Mouse (Mus musculus): ENCODE measurements at regions not wholly inside any gene's neighbourhood (a gene's known extent, or its start where the extent isn't known, plus 50 kb on each side); places are given as distances from the start of the nearest gene placed in this dataset.
A peak's percentile ranks its signal among the peaks of the same experiment; 100 is the strongest.

DNA sequence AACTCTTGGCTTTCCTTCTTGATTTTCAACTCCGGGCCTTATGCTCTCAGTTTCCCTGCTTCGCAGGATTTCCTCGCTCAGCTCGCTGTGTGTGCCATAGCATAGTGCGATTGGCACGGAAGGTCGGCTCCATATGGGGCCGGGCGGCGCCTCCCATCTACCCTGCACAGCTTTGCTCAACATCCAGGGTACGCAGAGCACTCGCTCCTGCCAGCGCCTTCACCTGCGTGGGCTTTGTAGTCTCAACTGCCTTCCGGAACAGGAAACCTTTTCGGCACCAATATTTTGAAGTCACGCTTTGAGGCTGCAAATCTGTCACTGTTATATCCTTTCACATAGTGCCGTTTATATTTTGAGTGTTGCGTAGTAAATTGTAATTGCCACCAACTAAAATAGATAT is 359.9 kb upstream of the Tle4 start:
- WGBS, result 93% methylated on average over 19 of the region's 19 CpGs
- no peak overlapping the region for H3K27ac ChIP-seq (ENCODE audit: low read depth, low read length)
- no peak for TF ChIP-seq CTCF (IDR thresholded peaks at IDR 0.05)
- DNase-seq (ENCODE audit: low spot score), result no peak
- no peak overlapping the region for H3K4me3 ChIP-seq (ENCODE audit: low read depth, low read length)
- no peak overlapping the region for H3K9ac ChIP-seq (replicated peaks; ENCODE audit: low read length, poor library complexity, severe bottlenecking)
- no peaks in the 10 kb centered on the region for H3K27me3 ChIP-seq (ENCODE audit: insufficient read depth, low read length)
- H3K4me1 ChIP-seq (ENCODE audit: insufficient read depth, low read length), result no peaks in the 10 kb centered on the region
- no peaks in the 10 kb centered on the region for H3K9me3 ChIP-seq (ENCODE audit: low read length)
- H3K36me3 ChIP-seq (ENCODE audit: insufficient read depth, low read length), result no peaks in the 10 kb centered on the region
- H3K4me2 ChIP-seq (ENCODE audit: low read depth, low read length, poor library complexity, severe bottlenecking), result no peak overlapping the region
- ATAC-seq (ENCODE audit: low FRiP score), result no peak

DNA sequence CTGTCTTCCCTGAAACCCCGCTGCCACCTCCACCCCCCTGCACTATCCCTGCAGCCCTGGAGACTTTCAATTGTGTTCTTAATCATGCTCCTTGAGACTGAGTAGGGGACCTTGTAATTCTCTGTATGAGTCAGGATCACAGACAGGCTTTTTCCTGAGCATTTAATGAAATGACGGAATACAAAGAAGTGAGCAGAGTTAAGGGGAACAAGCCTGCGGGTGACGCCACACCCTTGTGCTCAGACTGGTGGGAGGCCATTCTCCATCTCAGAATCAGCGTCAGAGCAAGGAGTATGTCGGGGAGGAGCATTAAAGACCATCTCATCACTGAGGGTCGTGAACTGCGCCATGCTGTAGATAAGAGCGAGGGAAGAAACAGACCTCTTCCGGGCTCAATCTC is 359.3 kb upstream of the Tle4 start:
- ATAC-seq (ENCODE audit: low FRiP score) (no peak; the same call in 1 of the 2 replicates), DNase-seq (ENCODE audit: low spot score) (no peak)
- no peak for TF ChIP-seq CTCF (IDR thresholded peaks at IDR 0.05)
- H3K27ac ChIP-seq (ENCODE audit: low read depth, low read length), result no peak overlapping the region
- WGBS, result 45% methylated on average over 10 of the region's 10 CpGs
- no peaks in the 10 kb centered on the region for H3K36me3 ChIP-seq (ENCODE audit: insufficient read depth, low read length)
- H3K4me1 ChIP-seq (ENCODE audit: insufficient read depth, low read length), result no peaks in the 10 kb centered on the region
- H3K4me3 ChIP-seq (ENCODE audit: low read depth, low read length), result no peak overlapping the region
- H3K9me3 ChIP-seq (ENCODE audit: low read length), result no peaks in the 10 kb centered on the region
- no peak overlapping the region for H3K4me2 ChIP-seq (ENCODE audit: low read depth, low read length, poor library complexity, severe bottlenecking)
- no peak overlapping the region for H3K9ac ChIP-seq (replicated peaks; ENCODE audit: low read length, poor library complexity, severe bottlenecking)
- no peaks in the 10 kb centered on the region for H3K27me3 ChIP-seq (ENCODE audit: insufficient read depth, low read length)

DNA sequence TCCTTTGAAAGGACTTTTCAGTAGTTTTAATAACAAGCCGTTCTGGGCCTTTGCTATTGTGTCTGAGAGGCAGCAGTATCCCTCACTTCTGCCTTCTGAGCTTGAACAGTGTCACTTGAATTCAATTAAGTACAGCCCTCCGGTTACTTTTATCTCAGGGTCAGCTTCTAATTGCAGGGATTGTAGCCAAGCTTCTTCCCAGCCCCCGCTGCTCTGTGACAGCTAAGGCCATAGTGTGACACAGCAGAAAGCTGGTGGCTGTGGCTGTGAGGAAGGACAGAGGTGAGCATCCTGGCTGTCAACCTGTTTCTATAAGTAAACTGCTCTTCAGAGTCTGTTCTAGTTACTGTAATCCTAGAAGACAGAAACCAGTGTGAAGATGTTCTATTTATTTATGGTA is 358.5 kb upstream of the Tle4 start:
- DNase-seq (ENCODE audit: low spot score) (peak; percentile 15), ATAC-seq (ENCODE audit: low FRiP score) (no peak)
- no peak overlapping the region for H3K9ac ChIP-seq (replicated peaks; ENCODE audit: low read length, poor library complexity, severe bottlenecking)
- H3K4me1 ChIP-seq (ENCODE audit: insufficient read depth, low read length), result no peaks in the 10 kb centered on the region
- no peaks in the 10 kb centered on the region for H3K27me3 ChIP-seq (ENCODE audit: insufficient read depth, low read length)
- no peak overlapping the region for H3K27ac ChIP-seq (ENCODE audit: low read depth, low read length)
- H3K36me3 ChIP-seq (ENCODE audit: insufficient read depth, low read length), result no peaks in the 10 kb centered on the region
- TF ChIP-seq CTCF (IDR thresholded peaks at IDR 0.05), result no peak
- WGBS, result 8% methylated on average over 3 of the region's 3 CpGs
- no peak overlapping the region for H3K4me2 ChIP-seq (ENCODE audit: low read depth, low read length, poor library complexity, severe bottlenecking)
- H3K4me3 ChIP-seq (ENCODE audit: low read depth, low read length), result no peak overlapping the region
- no peaks in the 10 kb centered on the region for H3K9me3 ChIP-seq (ENCODE audit: low read length)

DNA sequence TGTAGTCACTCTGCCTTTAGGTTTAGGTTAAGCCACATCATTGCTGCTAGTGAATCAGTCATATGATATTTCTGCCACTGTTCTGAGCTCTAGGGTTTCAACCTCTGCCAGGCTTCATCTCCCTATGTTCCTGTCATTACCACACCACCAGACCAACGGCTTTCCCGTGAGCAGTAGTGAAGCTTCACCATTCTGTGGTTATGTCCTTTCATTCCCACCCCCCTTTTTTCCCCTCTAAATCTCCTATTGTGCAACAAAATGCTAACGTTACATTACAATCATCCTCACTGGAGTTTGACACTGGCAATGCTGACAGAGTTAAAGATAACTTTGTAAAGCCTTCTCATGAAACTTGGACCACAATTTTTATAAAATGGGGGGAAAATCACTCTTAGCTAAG is 358.1 kb upstream of the Tle4 start:
- 23% methylated on average over 3 of the region's 3 CpGs for WGBS
- DNase-seq (ENCODE audit: low spot score) (no peak), ATAC-seq (ENCODE audit: low FRiP score) (no peak)
- H3K27ac ChIP-seq (ENCODE audit: low read depth, low read length), result no peak overlapping the region
- H3K27me3 ChIP-seq (ENCODE audit: insufficient read depth, low read length), result no peaks in the 10 kb centered on the region
- no peaks in the 10 kb centered on the region for H3K4me1 ChIP-seq (ENCODE audit: insufficient read depth, low read length)
- H3K36me3 ChIP-seq (ENCODE audit: insufficient read depth, low read length), result no peaks in the 10 kb centered on the region
- no peak overlapping the region for H3K9ac ChIP-seq (replicated peaks; ENCODE audit: low read length, poor library complexity, severe bottlenecking)
- H3K9me3 ChIP-seq (ENCODE audit: low read length), result no peaks in the 10 kb centered on the region
- no peak overlapping the region for H3K4me2 ChIP-seq (ENCODE audit: low read depth, low read length, poor library complexity, severe bottlenecking)
- no peak for TF ChIP-seq CTCF (IDR thresholded peaks at IDR 0.05)
- no peak overlapping the region for H3K4me3 ChIP-seq (ENCODE audit: low read depth, low read length)

DNA sequence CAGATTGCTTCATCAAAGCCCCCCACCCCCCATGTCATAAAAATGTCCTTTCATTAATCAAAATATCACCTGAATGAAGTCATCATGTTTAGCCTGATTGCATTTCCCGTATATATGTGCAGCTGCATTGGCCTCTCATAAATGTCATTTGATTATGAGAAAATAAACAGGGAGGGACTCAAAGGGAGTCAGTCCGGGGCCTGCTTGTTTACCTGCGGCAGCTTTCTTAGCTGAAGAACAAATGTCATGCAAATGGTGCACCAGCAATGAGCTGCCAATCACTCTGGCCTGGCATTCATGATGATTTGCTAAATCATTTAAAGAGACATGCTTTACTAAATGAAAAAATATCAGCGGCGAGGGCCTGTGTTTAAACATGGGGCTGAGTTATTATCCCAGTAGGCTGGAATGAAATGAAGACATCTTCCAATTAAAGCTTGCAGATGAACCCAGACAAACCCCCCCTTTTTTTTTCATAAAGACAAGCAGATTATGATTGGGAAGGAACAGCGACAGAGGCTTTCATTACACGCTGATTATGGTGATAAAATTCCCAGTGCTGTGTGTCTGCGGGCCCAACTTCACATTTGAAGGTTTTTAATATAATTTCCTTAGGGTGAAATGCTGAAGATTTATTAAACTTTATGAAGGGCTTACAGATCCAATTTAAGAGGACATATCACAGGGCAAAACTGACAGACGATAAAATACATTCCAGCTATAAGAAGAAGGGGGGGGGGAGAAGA is 342.5 kb upstream of the Tle4 start:
- no peak for TF ChIP-seq CTCF (IDR thresholded peaks at IDR 0.05)
- Histone ChIP-seq H3K27me3 (ENCODE audit: insufficient read depth, low read length) (no peaks in the 10 kb centered on the region), H3K4me2 (ENCODE audit: low read depth, low read length, poor library complexity, severe bottlenecking) (no peak overlapping the region), H3K4me3 (ENCODE audit: low read depth, low read length) (no peak overlapping the region), H3K27ac (ENCODE audit: low read depth, low read length) (no peak overlapping the region), H3K36me3 (ENCODE audit: insufficient read depth, low read length) (no peaks in the 10 kb centered on the region), H3K4me1 (ENCODE audit: insufficient read depth, low read length) (no peaks in the 10 kb centered on the region), H3K9ac (replicated peaks; ENCODE audit: low read length, poor library complexity, severe bottlenecking) (no peak overlapping the region), H3K9me3 (ENCODE audit: low read length) (no peaks in the 10 kb centered on the region)
- 45% methylated on average over 9 of the region's 9 CpGs for WGBS
- DNase-seq (ENCODE audit: low spot score), result peak; percentile 22
- ATAC-seq (ENCODE audit: low FRiP score), result no peak

DNA sequence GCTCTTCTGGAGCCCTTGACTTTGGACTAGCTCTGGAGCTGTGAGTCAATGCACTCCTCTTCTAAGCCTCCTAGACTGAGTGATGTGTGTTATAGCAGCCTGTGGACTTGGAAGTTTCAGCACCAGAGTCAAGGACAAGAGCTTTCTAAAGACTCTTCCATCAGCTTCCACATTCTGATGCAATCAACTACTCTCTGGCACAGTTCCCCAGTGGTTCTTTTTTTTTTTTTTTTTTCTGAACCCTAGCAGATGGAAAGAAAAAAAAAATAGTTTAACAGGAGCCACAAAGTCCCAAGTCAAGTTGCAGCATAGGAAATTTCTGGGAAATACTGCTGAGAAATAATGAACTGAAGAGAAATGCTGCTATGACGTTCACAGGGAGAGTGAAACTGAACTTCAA is 324.4 kb upstream of the Tle4 start:
- TF ChIP-seq CTCF (IDR thresholded peaks at IDR 0.05), result no peak
- Histone ChIP-seq H3K27me3 (ENCODE audit: insufficient read depth, low read length) (no peaks in the 10 kb centered on the region), H3K4me2 (ENCODE audit: low read depth, low read length, poor library complexity, severe bottlenecking) (no peak overlapping the region), H3K4me1 (ENCODE audit: insufficient read depth, low read length) (no peaks in the 10 kb centered on the region), H3K27ac (ENCODE audit: low read depth, low read length) (no peak overlapping the region), H3K9ac (replicated peaks; ENCODE audit: low read length, poor library complexity, severe bottlenecking) (no peak overlapping the region), H3K9me3 (ENCODE audit: low read length) (no peaks in the 10 kb centered on the region), H3K4me3 (ENCODE audit: low read depth, low read length) (no peak overlapping the region), H3K36me3 (ENCODE audit: insufficient read depth, low read length) (no peaks in the 10 kb centered on the region)
- no peak for ATAC-seq (ENCODE audit: low FRiP score)
- WGBS, result 54% methylated on average over 1 of the region's 1 CpGs
- DNase-seq (ENCODE audit: low spot score), result no peak
